Mouse (Mus musculus): ENCODE data around the gene Slc30a7. TPM values are rescaled to one million over a fixed set of nuclear protein-coding genes. Genes with fewer than 3 reads are reported as not detected.
"Not testable (repeated sequence)": the region's sequence is repeated elsewhere in the genome, so short reads cannot be mapped to it uniquely, and the experiment has no call there.

Gene Slc30a7
- polyA plus RNA-seq, 1 experiment, result 14.6 TPM

GRCm38 (mm10) chr3:115933293-115934186, 73.7 kb downstream of the Slc30a7 start:
- Histone ChIP-seq H3K27me3 (replicated peaks; ENCODE audit: control insufficient read depth, insufficient read depth, low read length) (no peaks in the 10 kb centered on the region), H3K36me3 (ENCODE audit: control insufficient read depth, insufficient read depth, low read length) (no peaks in the 10 kb centered on the region), H3K4me1 (ENCODE audit: control insufficient read depth, insufficient read depth, low read length) (no peaks in the 10 kb centered on the region), H3K27ac (ENCODE audit: insufficient read depth, low read depth, low read length) (no peak overlapping the region), H3K4me3 (ENCODE audit: insufficient read depth, low read depth, low read length) (no peak overlapping the region)
- DNase-seq, result no peak
- TF ChIP-seq POLR2A (IDR thresholded peaks at IDR 0.05; ENCODE audit: low read depth, low read length) (no peak), CTCF (conservative IDR thresholded peaks at IDR 0.05; ENCODE audit: insufficient read depth, insufficient read length, low read depth, low read length) (no peak)
- WGBS, result 90% methylated on average over 18 of the region's 18 CpGs

DNA sequence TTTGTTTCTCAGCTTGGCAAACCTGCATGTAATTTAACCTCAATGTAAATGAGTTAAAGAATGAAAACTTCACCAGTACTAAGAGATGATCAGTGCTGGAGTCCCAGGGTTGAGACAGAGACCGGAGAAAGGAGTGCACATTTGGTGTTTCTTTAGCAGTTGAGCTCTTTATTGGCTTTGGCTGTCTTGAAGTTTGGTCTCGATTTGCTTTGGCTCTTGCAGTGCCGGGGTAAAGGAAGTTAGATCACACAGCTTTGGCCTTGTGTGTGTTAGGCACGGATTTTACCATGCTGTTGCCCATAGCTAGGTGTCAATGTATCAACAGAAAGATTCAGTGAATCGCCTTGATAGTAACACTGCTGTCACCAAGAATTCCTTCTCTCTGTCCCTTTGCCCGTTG, 75.5 kb downstream of the Slc30a7 start:
- no peak overlapping the region for H3K27ac ChIP-seq (ENCODE audit: insufficient read depth, low read depth, low read length)
- TF ChIP-seq POLR2A (IDR thresholded peaks at IDR 0.05; ENCODE audit: low read depth, low read length), result no peak
- TF ChIP-seq CTCF (conservative IDR thresholded peaks at IDR 0.05; ENCODE audit: insufficient read depth, insufficient read length, low read depth, low read length), result no peak
- no peaks in the 10 kb centered on the region for H3K27me3 ChIP-seq (replicated peaks; ENCODE audit: control insufficient read depth, insufficient read depth, low read length)
- no peaks in the 10 kb centered on the region for H3K4me1 ChIP-seq (ENCODE audit: control insufficient read depth, insufficient read depth, low read length)
- H3K36me3 ChIP-seq (ENCODE audit: control insufficient read depth, insufficient read depth, low read length), result no peaks in the 10 kb centered on the region
- 90% methylated on average over 6 of the region's 6 CpGs for WGBS
- DNase-seq, result no peak
- no peak overlapping the region for H3K4me3 ChIP-seq (ENCODE audit: insufficient read depth, low read depth, low read length)

- no peak for DNase-seq
- 96% methylated on average over 8 of the region's 8 CpGs for WGBS
- Histone ChIP-seq H3K4me1 (ENCODE audit: control insufficient read depth, insufficient read depth, low read length) (no peaks in the 10 kb centered on the region), H3K27me3 (replicated peaks; ENCODE audit: control insufficient read depth, insufficient read depth, low read length) (no peaks in the 10 kb centered on the region), H3K4me3 (ENCODE audit: insufficient read depth, low read depth, low read length) (no peak overlapping the region), H3K27ac (ENCODE audit: insufficient read depth, low read depth, low read length) (no peak overlapping the region), H3K36me3 (ENCODE audit: control insufficient read depth, insufficient read depth, low read length) (no peaks in the 10 kb centered on the region)
- TF ChIP-seq POLR2A (IDR thresholded peaks at IDR 0.05; ENCODE audit: low read depth, low read length), result no peak
- no peak for TF ChIP-seq CTCF (conservative IDR thresholded peaks at IDR 0.05; ENCODE audit: insufficient read depth, insufficient read length, low read depth, low read length)
These were observed 80.7 kb downstream of the Slc30a7 start for GRCm38 (mm10) chr3:115926531-115926930.

- no peak overlapping the region for H3K27ac ChIP-seq (ENCODE audit: insufficient read depth, low read depth, low read length)
- DNase-seq, result peak; percentile 40
- H3K4me1 ChIP-seq (ENCODE audit: control insufficient read depth, insufficient read depth, low read length), result no peaks in the 10 kb centered on the region
- H3K4me3 ChIP-seq (ENCODE audit: insufficient read depth, low read depth, low read length), result no peak overlapping the region
- TF ChIP-seq POLR2A (IDR thresholded peaks at IDR 0.05; ENCODE audit: low read depth, low read length), result no peak
- TF ChIP-seq CTCF (conservative IDR thresholded peaks at IDR 0.05; ENCODE audit: insufficient read depth, insufficient read length, low read depth, low read length), result no peak
- 76% methylated on average over 4 of the region's 4 CpGs for WGBS
- no peaks in the 10 kb centered on the region for H3K27me3 ChIP-seq (replicated peaks; ENCODE audit: control insufficient read depth, insufficient read depth, low read length)
- no peaks in the 10 kb centered on the region for H3K36me3 ChIP-seq (ENCODE audit: control insufficient read depth, insufficient read depth, low read length)
These were observed 82.6 kb downstream of the Slc30a7 start for GRCm38 (mm10) chr3:115924401-115925190.

DNA sequence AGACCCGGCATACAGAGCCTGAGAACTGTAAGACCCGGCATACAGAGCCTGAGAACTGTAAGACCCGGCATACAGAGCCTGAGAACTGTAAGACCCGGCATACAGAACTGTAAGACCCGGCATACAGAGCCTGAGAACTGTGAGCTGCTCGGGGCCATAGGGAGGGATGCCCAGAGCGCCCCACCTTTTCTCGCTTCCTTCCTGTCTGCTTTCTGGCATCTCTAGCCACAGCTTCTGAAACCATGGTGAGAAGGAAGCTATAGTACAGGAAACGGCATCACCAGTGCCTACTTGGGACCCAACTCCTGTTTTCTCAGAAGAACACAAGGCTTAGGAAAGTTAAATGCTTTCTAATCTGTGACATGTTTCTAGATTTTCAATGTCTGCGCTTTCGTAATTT, 99.8 kb downstream of the Slc30a7 start:
- WGBS, result 94% methylated on average over 11 of the region's 11 CpGs
- H3K4me3 ChIP-seq (ENCODE audit: insufficient read depth, low read depth, low read length); H3K27me3 ChIP-seq (replicated peaks; ENCODE audit: control insufficient read depth, insufficient read depth, low read length); DNase-seq; H3K27ac ChIP-seq (ENCODE audit: insufficient read depth, low read depth, low read length); H3K4me1 ChIP-seq (ENCODE audit: control insufficient read depth, insufficient read depth, low read length); H3K36me3 ChIP-seq (ENCODE audit: control insufficient read depth, insufficient read depth, low read length): not testable (repeated sequence)

DNA sequence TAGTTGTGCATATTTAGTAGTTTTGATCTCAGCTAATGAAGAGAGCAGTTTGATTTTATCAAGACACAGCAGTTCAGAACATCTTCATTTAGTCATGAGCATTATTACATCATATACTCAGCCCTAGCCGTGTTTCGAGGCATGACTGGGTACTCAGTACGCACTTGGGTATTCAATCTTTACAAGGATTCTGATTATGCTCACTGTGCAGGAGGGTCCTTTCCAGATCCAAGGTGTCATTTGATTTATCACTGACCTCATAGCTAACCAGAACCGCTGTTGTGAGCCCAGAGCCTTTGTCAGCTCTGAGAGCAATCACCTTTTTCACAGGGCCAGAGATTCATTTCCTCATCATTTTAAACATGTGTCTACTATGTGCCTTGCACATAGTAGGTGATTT, 101.6 kb downstream of the Slc30a7 start:
- Histone ChIP-seq H3K36me3 (ENCODE audit: control insufficient read depth, insufficient read depth, low read length) (peaks cover 2% of the 10 kb centered on the region), H3K27ac (ENCODE audit: insufficient read depth, low read depth, low read length) (no peak overlapping the region), H3K4me1 (ENCODE audit: control insufficient read depth, insufficient read depth, low read length) (no peaks in the 10 kb centered on the region), H3K27me3 (replicated peaks; ENCODE audit: control insufficient read depth, insufficient read depth, low read length) (no peaks in the 10 kb centered on the region), H3K4me3 (ENCODE audit: insufficient read depth, low read depth, low read length) (no peak overlapping the region)
- no peak for DNase-seq
- 95% methylated on average over 4 of the region's 4 CpGs for WGBS
- TF ChIP-seq CTCF (conservative IDR thresholded peaks at IDR 0.05; ENCODE audit: insufficient read depth, insufficient read length, low read depth, low read length) (no peak), POLR2A (IDR thresholded peaks at IDR 0.05; ENCODE audit: low read depth, low read length) (no peak)

DNA sequence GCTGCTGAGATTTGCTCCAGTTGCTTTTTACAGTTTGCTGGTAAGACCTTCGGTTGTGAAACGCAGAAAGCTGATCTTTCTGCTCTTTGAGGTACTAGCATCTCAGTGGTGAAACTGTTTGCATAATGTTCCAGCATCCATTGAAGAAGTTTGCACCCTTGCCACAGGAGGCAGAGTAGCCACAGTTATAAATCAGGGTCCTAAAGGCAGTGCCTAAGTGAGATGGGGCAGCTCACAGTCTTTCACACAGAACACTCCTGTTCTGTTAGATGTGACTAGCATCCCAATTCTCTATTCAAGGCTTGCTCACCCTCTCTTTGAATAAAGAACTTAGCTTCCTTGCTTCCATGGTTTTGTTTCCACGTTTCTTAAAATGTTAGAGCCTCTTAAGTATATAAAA, 102.1 kb downstream of the Slc30a7 start:
- no peak for TF ChIP-seq POLR2A (IDR thresholded peaks at IDR 0.05; ENCODE audit: low read depth, low read length)
- TF ChIP-seq CTCF (conservative IDR thresholded peaks at IDR 0.05; ENCODE audit: insufficient read depth, insufficient read length, low read depth, low read length), result no peak
- Histone ChIP-seq H3K4me1 (ENCODE audit: control insufficient read depth, insufficient read depth, low read length) (no peaks in the 10 kb centered on the region), H3K27me3 (replicated peaks; ENCODE audit: control insufficient read depth, insufficient read depth, low read length) (no peaks in the 10 kb centered on the region), H3K27ac (ENCODE audit: insufficient read depth, low read depth, low read length) (no peak overlapping the region), H3K36me3 (ENCODE audit: control insufficient read depth, insufficient read depth, low read length) (peaks cover 3% of the 10 kb centered on the region), H3K4me3 (ENCODE audit: insufficient read depth, low read depth, low read length) (no peak overlapping the region)
- no peak for DNase-seq
- WGBS, result 90% methylated on average over 3 of the region's 3 CpGs

Data from kidney, adult 2 months (tissue).